Comparison of ENCODE assay signal across 31 mouse cellular contexts in the genomic region with DNA sequence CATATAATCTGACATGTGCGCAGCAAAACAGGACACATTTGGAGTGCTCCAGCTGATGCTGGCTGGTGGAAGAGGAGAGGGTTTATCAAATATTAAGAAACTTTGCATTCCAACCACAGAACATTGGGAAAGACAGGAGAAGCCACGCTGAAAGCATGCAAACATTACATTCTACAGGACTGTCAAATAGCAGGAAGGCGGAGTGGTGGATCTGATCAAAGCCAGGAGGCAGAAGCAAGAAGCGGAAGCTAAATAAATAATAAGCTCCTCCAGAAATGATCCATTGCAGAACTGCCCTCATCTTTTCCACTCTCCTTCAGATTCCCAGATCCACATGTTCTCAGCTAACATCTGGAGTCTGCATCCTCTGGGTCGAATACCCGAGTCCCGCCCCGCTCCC. TPM values are rescaled to one million over a fixed set of nuclear protein-coding genes. Genes with fewer than 3 reads are reported as not detected.
DNase-seq lines count a peak whose midpoint lies in the region; ATAC-seq and TF ChIP-seq lines count a peak whose summit lies in the region.
"Had no signal": no experiment of that assay in that cellular context is flagged by ENCODE, and none has a peak within 500 bp of the region (broad histone marks: within the 10 kb centered on the region; RNA-seq: fewer than 3 reads in every experiment).

No protein-coding gene starts in this region.

- peak; percentile 40; the same call in 1 of the 2 replicates for ATAC-seq in intestine, embryonic 16.5 days
- ATAC-seq in intestine, postnatal 0 days, result no peak
- peak; percentile 94 for ATAC-seq in lung, embryonic 16.5 days (ENCODE audit: low read depth)
- ATAC-seq: liver, embryonic 12.5 days; liver, postnatal 0 days had no signal

- no peak overlapping the region for H3K27ac ChIP-seq in intestine, embryonic 16.5 days (ENCODE audit: low read length)
- no peak overlapping the region for H3K27ac ChIP-seq in intestine, postnatal 0 days (ENCODE audit: low read depth, low read length)
- no peak overlapping the region; the same call in 1 of the 2 replicates for H3K27ac ChIP-seq in lung, embryonic 16.5 days (ENCODE audit: low read length)
- H3K27ac ChIP-seq: embryonic facial prominence, embryonic 13.5 days; forebrain, embryonic 12.5 days; hindbrain, embryonic 14.5 days; limb, embryonic 13.5 days; liver, embryonic 12.5 days; neural tube, embryonic 15.5 days had no signal

- H3K4me3 ChIP-seq in intestine, embryonic 16.5 days (ENCODE audit: low read length), result no peak overlapping the region
- H3K4me3 ChIP-seq in intestine, postnatal 0 days (ENCODE audit: low read depth, low read length), result no peak overlapping the region
- H3K4me3 ChIP-seq in lung, embryonic 16.5 days (ENCODE audit: low read length), result no peak overlapping the region
- H3K4me3 ChIP-seq: embryonic facial prominence, embryonic 13.5 days; erythroblast, embryonic 14.5 days; forebrain, embryonic 12.5 days; heart, embryonic 12.5 days; limb, embryonic 13.5 days; liver, embryonic 12.5 days; megakaryocyte, embryonic 14.5 days; neural tube, embryonic 15.5 days had no signal

- H3K36me3 ChIP-seq in intestine, embryonic 16.5 days (ENCODE audit: control insufficient read depth, insufficient read depth, low read length), result no peaks in the 10 kb centered on the region
- no peaks in the 10 kb centered on the region for H3K36me3 ChIP-seq in intestine, postnatal 0 days (ENCODE audit: control insufficient read depth, insufficient read depth)
- H3K36me3 ChIP-seq in lung, embryonic 16.5 days (ENCODE audit: control insufficient read depth, insufficient read depth, low read length), result no peaks in the 10 kb centered on the region
- H3K36me3 ChIP-seq: embryonic facial prominence, embryonic 13.5 days; forebrain, embryonic 12.5 days; heart, embryonic 12.5 days; limb, embryonic 13.5 days; liver, embryonic 12.5 days; neural tube, embryonic 15.5 days had no signal

- no peaks in the 10 kb centered on the region for H3K9me3 ChIP-seq in intestine, embryonic 16.5 days (ENCODE audit: control insufficient read depth, low read length)
- H3K9me3 ChIP-seq in intestine, postnatal 0 days (ENCODE audit: control insufficient read depth), result no peaks in the 10 kb centered on the region
- H3K9me3 ChIP-seq in lung, embryonic 16.5 days (ENCODE audit: control insufficient read depth, low read length), result no peaks in the 10 kb centered on the region
- H3K9me3 ChIP-seq: embryonic facial prominence, embryonic 13.5 days; forebrain, embryonic 12.5 days; heart, embryonic 12.5 days; limb, embryonic 13.5 days; liver, embryonic 12.5 days; megakaryocyte, embryonic 14.5 days; neural tube, embryonic 15.5 days had no signal

- WGBS in intestine, embryonic 16.5 days, result 33% methylated on average over 8 of the region's 8 CpGs
- 53% methylated on average over 7 of the region's 8 CpGs for WGBS in intestine, postnatal 0 days
- 28% methylated on average over 8 of the region's 8 CpGs for WGBS in lung, embryonic 16.5 days

- no peaks in the 10 kb centered on the region; the same call in 1 of the 2 replicates for H3K4me1 ChIP-seq in intestine, embryonic 16.5 days (ENCODE audit: control insufficient read depth, insufficient read depth, low read length)
- no peaks in the 10 kb centered on the region for H3K4me1 ChIP-seq in intestine, postnatal 0 days (replicated peaks; ENCODE audit: control insufficient read depth, insufficient read depth, low read length)
- H3K4me1 ChIP-seq in lung, embryonic 16.5 days (replicated peaks; ENCODE audit: control insufficient read depth, insufficient read depth, low read length), result peaks cover 6% of the 10 kb centered on the region; the same call in 1 of the 2 replicates
- H3K4me1 ChIP-seq: forebrain, embryonic 12.5 days; liver, embryonic 12.5 days; megakaryocyte, embryonic 14.5 days had no signal

- TF ChIP-seq CTCF in intestine, postnatal 0 days (IDR thresholded peaks at IDR 0.05; ENCODE audit: low read depth), result no peak

- H3K27me3 ChIP-seq in intestine, embryonic 16.5 days (replicated peaks; ENCODE audit: control insufficient read depth, insufficient read depth, low read length), result no peaks in the 10 kb centered on the region
- no peaks in the 10 kb centered on the region for H3K27me3 ChIP-seq in intestine, postnatal 0 days (replicated peaks; ENCODE audit: control insufficient read depth, insufficient read depth, low read length)
- H3K27me3 ChIP-seq in lung, embryonic 16.5 days (ENCODE audit: control insufficient read depth, insufficient read depth, low read depth, low read length), result no peaks in the 10 kb centered on the region
- H3K27me3 ChIP-seq: embryonic facial prominence, embryonic 13.5 days; forebrain, embryonic 12.5 days; heart, embryonic 12.5 days; liver, embryonic 12.5 days; megakaryocyte, embryonic 14.5 days; neural tube, embryonic 15.5 days had no signal

- no peak for DNase-seq in lung, adult 18-20 months
- DNase-seq in lung, postnatal 10 days, result peak; percentile 67
- peak; percentile 49 to 73 for DNase-seq in lung, postnatal 4 days
- DNase-seq in heart, postnatal 4 days, result no peak
- DNase-seq: adrenal gland, postnatal 25 days; B cell, adult 2 months; cerebellum, adult 11-12 months; cerebellum, adult 9-11 months; embryo, embryonic 11 days; gastrocnemius, postnatal 14 days; kidney, adult 8-10 months; kidney, postnatal 14 days; liver, postnatal 0 days; midbrain, embryonic 14.5 days; retina, postnatal 1 day; right cerebral cortex, postnatal 14 days; thymus, adult 18-20 months; thymus, postnatal 36 days had no signal

- H3K9ac ChIP-seq in intestine, embryonic 16.5 days (ENCODE audit: low read depth, low read length), result no peak overlapping the region
- no peak overlapping the region for H3K9ac ChIP-seq in intestine, postnatal 0 days (ENCODE audit: low read depth, low read length)
- no peak overlapping the region for H3K9ac ChIP-seq in lung, embryonic 16.5 days (ENCODE audit: low read length)
- H3K9ac ChIP-seq: embryonic facial prominence, embryonic 13.5 days; forebrain, embryonic 12.5 days; heart, embryonic 12.5 days; hindbrain, embryonic 14.5 days; limb, embryonic 13.5 days; liver, embryonic 12.5 days; liver, postnatal 0 days; neural tube, embryonic 15.5 days had no signal

- no peak overlapping the region for H3K4me2 ChIP-seq in intestine, embryonic 16.5 days (ENCODE audit: low read depth, low read length)
- H3K4me2 ChIP-seq in intestine, postnatal 0 days (replicated peaks; ENCODE audit: low read depth), result no peak overlapping the region
- H3K4me2 ChIP-seq in lung, embryonic 16.5 days (ENCODE audit: low read depth, low read length), result no peak overlapping the region
- H3K4me2 ChIP-seq: embryonic facial prominence, embryonic 13.5 days; forebrain, embryonic 12.5 days; heart, embryonic 12.5 days; hindbrain, embryonic 14.5 days; limb, embryonic 13.5 days; liver, embryonic 12.5 days; neural tube, embryonic 15.5 days had no signal

RNA-seq across cellular contexts. Expression of a gene that starts 9.8 kb away (rescaled TPM):
- 18.2 TPM in 2 replicates for polyA plus RNA-seq in intestine, embryonic 16.5 days (2015; fragmentation: Nextera tagmentation; extraction: Ambion mirVana)
- 11.6 and 11.8 TPM in 2 replicates for polyA plus RNA-seq in intestine, postnatal 0 days (2015; fragmentation: Nextera tagmentation; extraction: Ambion mirVana)
- polyA plus RNA-seq in lung, embryonic 16.5 days (2015; fragmentation: Nextera tagmentation; extraction: Ambion mirVana), result 24.9 and 25.0 TPM in 2 replicates
- 1 to 10 TPM; 7.0 to 9.1 TPM for total RNA-seq in heart, postnatal 4 days (2021)
- total RNA-seq: hematopoietic stem cell, adult 5-6 weeks had no signal
- polyA plus RNA-seq: erythroblast, embryonic 14.5 days had no signal

Comparison
In these comparisons a context has a peak if more than half of its experiments do, and no peak if none do; other contexts are left out.
1. DNase-seq: peak in lung, postnatal 10 days (single experiment) and lung, postnatal 4 days (2 of 2); none in lung, adult 18-20 months (0 of 2) and heart, postnatal 4 days (single experiment).